7 mouse cellular contexts compared by ENCODE assay signal in genomic region chr12:111165146-111165812, GRCm38 (mm10). TPM values are rescaled to one million over a fixed set of nuclear protein-coding genes. Genes with fewer than 3 reads are reported as not detected.
DNase-seq lines count a peak whose midpoint lies in the region; ATAC-seq and TF ChIP-seq lines count a peak whose summit lies in the region.

No protein-coding gene starts in this region.

- no peaks in the 10 kb centered on the region for H3K4me1 ChIP-seq in ES-Bruce4 (ENCODE audit: control insufficient read depth, insufficient read depth, low read length)
- peaks cover 14% of the 10 kb centered on the region for H3K4me1 ChIP-seq in embryonic facial prominence, embryonic 14.5 days (ENCODE audit: control insufficient read depth, insufficient read depth, low read length)

- H3K36me3 ChIP-seq in ES-Bruce4 (ENCODE audit: control insufficient read depth, insufficient read depth, low read length, poor library complexity, severe bottlenecking) = no peaks in the 10 kb centered on the region
- no peaks in the 10 kb centered on the region for H3K36me3 ChIP-seq in embryonic facial prominence, embryonic 14.5 days (ENCODE audit: control insufficient read depth, insufficient read depth, low read length)

- no peaks in the 10 kb centered on the region for H3K27me3 ChIP-seq in ES-Bruce4 (ENCODE audit: control insufficient read depth, insufficient read depth, low read length, poor library complexity, severe bottlenecking)
- no peaks in the 10 kb centered on the region for H3K27me3 ChIP-seq in embryonic facial prominence, embryonic 14.5 days (replicated peaks; ENCODE audit: control insufficient read depth, insufficient read depth, low read length)

- no peak for TF ChIP-seq EP300 in ES-Bruce4 (IDR thresholded peaks at IDR 0.05; ENCODE audit: insufficient read depth, low read depth, low read length)

- H3K9ac ChIP-seq in ES-Bruce4 (ENCODE audit: low read depth, poor library complexity, severe bottlenecking) = no peak overlapping the region
- peak overlapping the region; percentile 89; the same call in 1 of the 2 replicates for H3K9ac ChIP-seq in embryonic facial prominence, embryonic 14.5 days (ENCODE audit: low read depth, low read length)

- WGBS in embryonic facial prominence, embryonic 14.5 days = 67% methylated on average over 10 of the region's 10 CpGs

- TF ChIP-seq POLR2A in ES-Bruce4 (IDR thresholded peaks at IDR 0.05; ENCODE audit: insufficient read depth, low read length) = no peak

- intact Hi-C loops in heart, postnatal 36 days (cut with DNase I) = no loop called here
- intact Hi-C loops in left cerebral cortex, postnatal 4 days (cut with DNase I) = loop anchor here (10.0 kb wide), 1 partner anchor 80 kb away; no protein-coding TSS in a partner anchor

- peak overlapping the region; percentile 92 for H3K4me2 ChIP-seq in embryonic facial prominence, embryonic 14.5 days (ENCODE audit: low read depth, low read length)

- H3K27ac ChIP-seq in ES-Bruce4 (ENCODE audit: insufficient read depth, low read length) = no peak overlapping the region
- H3K27ac ChIP-seq in embryonic facial prominence, embryonic 14.5 days (replicated peaks; ENCODE audit: low read depth, low read length) = peak overlapping the region; percentile 85

- peak; percentile 76 for TF ChIP-seq CTCF in ES-Bruce4 (IDR thresholded peaks at IDR 0.05; ENCODE audit: low read depth, low read length)

- no peak for ATAC-seq in embryonic facial prominence, embryonic 14.5 days (ENCODE audit: low read depth)
- peak; percentile 73 for ATAC-seq in megakaryocyte-erythroid progenitor cell, adult 5-6 weeks (replicated peaks; ENCODE audit: low FRiP score, low TSS enrichment, poor library complexity, severe bottlenecking)

- peak; percentile 70 for DNase-seq in ZHBTc4 (ENCODE audit: low read depth, low spot score)
- peak; percentile 34 for DNase-seq in embryonic facial prominence, embryonic 14.5 days (ENCODE audit: low spot score)
- peak; percentile 38 to 39 for DNase-seq in heart, postnatal 36 days
- DNase-seq in left cerebral cortex, postnatal 4 days = peak; percentile 61
- peak; percentile 49 to 64 for DNase-seq in spleen, adult 18-20 months

- H3K4me3 ChIP-seq in ES-Bruce4 (ENCODE audit: low read depth, low read length) = peak overlapping the region; percentile 33
- peak overlapping the region; percentile 87 for H3K4me3 ChIP-seq in embryonic facial prominence, embryonic 14.5 days (ENCODE audit: low read depth, low read length)

- H3K9me3 ChIP-seq in ES-Bruce4 (replicated peaks; ENCODE audit: control insufficient read depth, insufficient read depth, low read length, poor library complexity, severe bottlenecking) = no peaks in the 10 kb centered on the region
- no peaks in the 10 kb centered on the region for H3K9me3 ChIP-seq in embryonic facial prominence, embryonic 14.5 days (ENCODE audit: control insufficient read depth, low read length)

RNA-seq across cellular contexts. Expression of gene Traf3, which starts 0.9 kb away (rescaled TPM):
- 11.4 and 13.1 TPM in 2 replicates for polyA plus RNA-seq in ES-Bruce4 (2011; ENCODE audit: insufficient read depth, insufficient read length, low read depth, missing spikeins)
- 12.5 and 13.4 TPM in 2 replicates for polyA plus RNA-seq in embryonic facial prominence, embryonic 14.5 days (2014; fragmentation: Nextera tagmentation; extraction: Ambion mirVana)
- total RNA-seq in heart, postnatal 36 days (2021) = 10 to 100 TPM; 12.0 to 12.6 TPM
- 10 to 100 TPM; 37.0 to 41.8 TPM for total RNA-seq in left cerebral cortex, postnatal 4 days (2021)
- 11.1 and 15.1 TPM in 2 replicates for total RNA-seq in megakaryocyte-erythroid progenitor cell, adult 5-6 weeks (2014; fragmentation: Nextera tagmentation)
- total RNA-seq in megakaryocyte-erythroid progenitor cell, adult 5-6 weeks (2017) = 8.9 and 14.4 TPM in 2 replicates

RNA-seq across cellular contexts. Expression of gene 4930595D18Rik, which starts 19.0 kb away (rescaled TPM):
- polyA plus RNA-seq in ES-Bruce4 (2011; ENCODE audit: insufficient read depth, insufficient read length, low read depth, missing spikeins) = not detected in 2 replicates
- polyA plus RNA-seq in embryonic facial prominence, embryonic 14.5 days (2014; fragmentation: Nextera tagmentation; extraction: Ambion mirVana) = not detected in 2 replicates
- total RNA-seq in heart, postnatal 36 days (2021) = not detected
- not detected for total RNA-seq in left cerebral cortex, postnatal 4 days (2021)
- total RNA-seq in megakaryocyte-erythroid progenitor cell, adult 5-6 weeks (2014; fragmentation: Nextera tagmentation) = not detected in 2 replicates
- not detected in 2 replicates for total RNA-seq in megakaryocyte-erythroid progenitor cell, adult 5-6 weeks (2017)
